Mouse (Mus musculus): ENCODE data around the gene Casq2. TPM values are rescaled to one million over a fixed set of nuclear protein-coding genes. Genes with fewer than 3 reads are reported as not detected.

Gene Casq2
- total RNA-seq (2023): not detected

DNA sequence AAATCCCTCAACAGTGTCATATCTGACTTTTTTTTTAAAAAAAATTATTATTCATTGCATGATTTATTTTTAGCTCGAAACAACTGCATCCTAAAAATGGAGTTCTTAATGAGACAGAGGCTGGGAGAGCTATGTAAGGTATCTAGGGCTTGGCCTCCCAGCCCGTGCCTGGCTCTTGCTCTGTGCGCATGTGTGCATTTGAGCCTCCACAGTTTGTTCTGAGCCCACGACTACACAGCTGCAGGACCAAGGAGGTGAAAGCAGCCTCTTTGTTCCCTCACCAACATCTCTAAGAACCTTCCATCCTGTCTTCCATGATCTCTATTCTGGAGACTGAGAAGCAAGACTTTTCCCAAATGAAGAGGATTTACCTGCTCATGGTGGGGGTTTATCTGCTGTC is at the start of gene Casq2:
TSS of gene Casq2 (plus strand) at position 133 of the 400 bp plus-strand sequence.

Other genes with a start within 250 kb of the Casq2 start
- not detected for gene Mab21l3, start 237.5 kb upstream of the Casq2 start, total RNA-seq (2023)
- 10 to 100 TPM; 51.7 to 69.1 TPM for gene Slc22a15, start 162.0 kb upstream of the Casq2 start, total RNA-seq (2023)
- not detected for gene Nhlh2, start 76.3 kb upstream of the Casq2 start, total RNA-seq (2023)
- gene Vangl1, start 118.3 kb downstream of the Casq2 start, total RNA-seq (2023): 1 to 10 TPM; 2.9 to 4.3 TPM